ENCODE assay signal across 18 mouse cellular contexts in genomic region chr3:108088842-108089380, GRCm38 (mm10). TPM values are rescaled to one million over a fixed set of nuclear protein-coding genes. Genes with fewer than 3 reads are reported as not detected.
DNase-seq lines count a peak whose midpoint lies in the region; ATAC-seq and TF ChIP-seq lines count a peak whose summit lies in the region.
"Had no signal": no experiment of that assay in that cellular context is flagged by ENCODE, and none has a peak within 500 bp of the region (broad histone marks: within the 10 kb centered on the region; RNA-seq: fewer than 3 reads in every experiment).

No protein-coding gene starts in this region.

- 41% methylated on average over 5 of the region's 5 CpGs for WGBS in heart, embryonic 10.5 days
- WGBS in liver, embryonic 15.5 days (ENCODE audit: insufficient replicate concordance), result 57% methylated on average over 5 of the region's 5 CpGs
- WGBS in liver, embryonic 11.5 days, result 57% methylated on average over 5 of the region's 5 CpGs
- WGBS in embryonic facial prominence, embryonic 14.5 days, result 26% methylated on average over 5 of the region's 5 CpGs
- WGBS in stomach, postnatal 0 days, result 34% methylated on average over 5 of the region's 5 CpGs

- H3K9ac ChIP-seq in liver, embryonic 15.5 days, result no peak overlapping the region
- no peak overlapping the region for H3K9ac ChIP-seq in liver, embryonic 11.5 days (ENCODE audit: low read depth, low read length)
- H3K9ac ChIP-seq in embryonic facial prominence, embryonic 14.5 days (ENCODE audit: low read depth, low read length), result peak overlapping the region; percentile 19; the same call in 1 of the 2 replicates
- peak overlapping the region; percentile 4; the same call in 1 of the 2 replicates for H3K9ac ChIP-seq in stomach, postnatal 0 days (ENCODE audit: low read length)
- H3K9ac ChIP-seq: hindbrain, embryonic 14.5 days; limb, embryonic 12.5 days; midbrain, embryonic 12.5 days had no signal

- TF ChIP-seq EP300 in stomach, postnatal 0 days (optimal IDR thresholded peaks at IDR 0.05), result no peak

- no peak overlapping the region for H3K4me2 ChIP-seq in liver, embryonic 15.5 days
- no peak overlapping the region for H3K4me2 ChIP-seq in liver, embryonic 11.5 days
- H3K4me2 ChIP-seq in embryonic facial prominence, embryonic 14.5 days (ENCODE audit: low read depth, low read length), result no peak overlapping the region
- peak overlapping the region; percentile 11; the same call in 1 of the 2 replicates for H3K4me2 ChIP-seq in stomach, postnatal 0 days (replicated peaks; ENCODE audit: low read depth)
- H3K4me2 ChIP-seq: heart, embryonic 11.5 days; hindbrain, embryonic 14.5 days; limb, embryonic 12.5 days; midbrain, embryonic 12.5 days had no signal

- H3K36me3 ChIP-seq in heart, embryonic 10.5 days, result no peaks in the 10 kb centered on the region
- H3K36me3 ChIP-seq in liver, embryonic 15.5 days (replicated peaks), result peaks cover 2% of the 10 kb centered on the region; the same call in 1 of the 2 replicates
- 0 out of 2 replicates have a peak, but pooled peaks cover under 1% of the 10 kb centered on the region for H3K36me3 ChIP-seq in liver, embryonic 11.5 days (ENCODE audit: control insufficient read depth, insufficient read depth, low read length)
- H3K36me3 ChIP-seq in embryonic facial prominence, embryonic 14.5 days (ENCODE audit: control insufficient read depth, insufficient read depth, low read length), result no peaks in the 10 kb centered on the region
- H3K36me3 ChIP-seq in stomach, postnatal 0 days (ENCODE audit: control insufficient read depth, insufficient read depth, low read length), result no peaks in the 10 kb centered on the region
- H3K36me3 ChIP-seq: limb, embryonic 12.5 days; midbrain, embryonic 12.5 days had no signal

- no peak overlapping the region for H3K4me3 ChIP-seq in heart, embryonic 10.5 days
- H3K4me3 ChIP-seq in liver, embryonic 15.5 days (replicated peaks), result no peak overlapping the region
- H3K4me3 ChIP-seq in liver, embryonic 11.5 days (ENCODE audit: low read depth, low read length), result no peak overlapping the region
- H3K4me3 ChIP-seq in embryonic facial prominence, embryonic 14.5 days (ENCODE audit: low read depth, low read length), result no peak overlapping the region
- H3K4me3 ChIP-seq in stomach, postnatal 0 days (ENCODE audit: low read depth, low read length), result no peak overlapping the region
- H3K4me3 ChIP-seq: limb, embryonic 12.5 days; midbrain, embryonic 12.5 days had no signal

- peak overlapping the region; percentile 60; the same call in 1 of the 2 replicates for H3K27ac ChIP-seq in heart, embryonic 10.5 days
- H3K27ac ChIP-seq in liver, embryonic 15.5 days (replicated peaks), result 0 out of 2 replicates have a peak overlapping the region, but pooled peaks have one; percentile 25
- H3K27ac ChIP-seq in liver, embryonic 11.5 days (ENCODE audit: low read depth, low read length), result no peak overlapping the region
- H3K27ac ChIP-seq in embryonic facial prominence, embryonic 14.5 days (replicated peaks; ENCODE audit: low read depth, low read length), result peak overlapping the region; percentile 61
- H3K27ac ChIP-seq in stomach, postnatal 0 days (replicated peaks), result peak overlapping the region; percentile 70
- H3K27ac ChIP-seq: hindbrain, embryonic 14.5 days; limb, embryonic 12.5 days; midbrain, embryonic 12.5 days had no signal

- no peak for ATAC-seq in liver, embryonic 15.5 days (ENCODE audit: insufficient read depth)
- no peak for ATAC-seq in liver, embryonic 11.5 days (replicated peaks; ENCODE audit: low FRiP score)
- no peak for ATAC-seq in embryonic facial prominence, embryonic 14.5 days (ENCODE audit: low read depth)
- ATAC-seq in stomach, postnatal 0 days (ENCODE audit: low FRiP score, low TSS enrichment), result no peak
- ATAC-seq: forebrain, embryonic 14.5 days; Patski had no signal

- no peaks in the 10 kb centered on the region for H3K9me3 ChIP-seq in heart, embryonic 10.5 days
- H3K9me3 ChIP-seq in liver, embryonic 15.5 days (replicated peaks), result no peaks in the 10 kb centered on the region
- H3K9me3 ChIP-seq in liver, embryonic 11.5 days (ENCODE audit: control insufficient read depth, low read length), result no peaks in the 10 kb centered on the region
- no peaks in the 10 kb centered on the region for H3K9me3 ChIP-seq in embryonic facial prominence, embryonic 14.5 days (ENCODE audit: control insufficient read depth, low read length)
- H3K9me3 ChIP-seq in stomach, postnatal 0 days (ENCODE audit: control insufficient read depth, low read length), result no peaks in the 10 kb centered on the region
- H3K9me3 ChIP-seq: limb, embryonic 12.5 days; midbrain, embryonic 12.5 days had no signal

- no peak for TF ChIP-seq CTCF in stomach, postnatal 0 days (IDR thresholded peaks at IDR 0.05; ENCODE audit: low read depth)

- peaks cover 4% of the 10 kb centered on the region; the same call in 1 of the 2 replicates for H3K27me3 ChIP-seq in heart, embryonic 10.5 days (ENCODE audit: insufficient read depth, poor library complexity, severe bottlenecking)
- no peaks in the 10 kb centered on the region for H3K27me3 ChIP-seq in liver, embryonic 15.5 days
- H3K27me3 ChIP-seq in liver, embryonic 11.5 days (replicated peaks; ENCODE audit: control insufficient read depth, insufficient read depth, low read length), result no peaks in the 10 kb centered on the region
- no peaks in the 10 kb centered on the region for H3K27me3 ChIP-seq in embryonic facial prominence, embryonic 14.5 days (replicated peaks; ENCODE audit: control insufficient read depth, insufficient read depth, low read length)
- H3K27me3 ChIP-seq in stomach, postnatal 0 days (ENCODE audit: control insufficient read depth, insufficient read depth, low read length), result no peaks in the 10 kb centered on the region
- H3K27me3 ChIP-seq: limb, embryonic 12.5 days; midbrain, embryonic 12.5 days; Patski had no signal

- DNase-seq in heart, embryonic 10.5 days (ENCODE audit: low spot score), result no peak
- DNase-seq in heart, adult 9 months (ENCODE audit: low spot score in 2 of 2), result no peak
- no peak for DNase-seq in liver, embryonic 11.5 days (ENCODE audit: low spot score)
- peak; percentile 68 for DNase-seq in embryonic facial prominence, embryonic 14.5 days (ENCODE audit: low spot score)
- no peak for DNase-seq in stomach, postnatal 0 days (ENCODE audit: low spot score)
- DNase-seq in right cerebral cortex, postnatal 25 days, result no peak
- no peak for DNase-seq in cerebellum, adult 11 months
- DNase-seq: cerebellum, adult 9-10 months; kidney, postnatal 14 days; retina, postnatal 1 day; thymus, adult 2 months had no signal

- H3K4me1 ChIP-seq in heart, embryonic 10.5 days, result peaks cover 48% of the 10 kb centered on the region
- H3K4me1 ChIP-seq in liver, embryonic 15.5 days (replicated peaks), result peaks cover 71% of the 10 kb centered on the region
- H3K4me1 ChIP-seq in liver, embryonic 11.5 days (replicated peaks; ENCODE audit: control insufficient read depth, insufficient read depth, low read length), result peaks cover 36% of the 10 kb centered on the region
- peaks cover 35% of the 10 kb centered on the region for H3K4me1 ChIP-seq in embryonic facial prominence, embryonic 14.5 days (ENCODE audit: control insufficient read depth, insufficient read depth, low read length)
- peaks cover 4% of the 10 kb centered on the region; the same call in 1 of the 2 replicates for H3K4me1 ChIP-seq in stomach, postnatal 0 days (replicated peaks; ENCODE audit: control insufficient read depth, insufficient read depth)

RNA-seq across cellular contexts. Expression of gene Ampd2, which starts 2.5 kb away (rescaled TPM):
- polyA plus RNA-seq in heart, embryonic 10.5 days (2016; fragmentation: Nextera tagmentation; extraction: Ambion mirVana), result 57.5 and 62.8 TPM in 2 replicates
- polyA plus RNA-seq in liver, embryonic 15.5 days (2015; fragmentation: Nextera tagmentation; extraction: Ambion mirVana), result 63.7 and 76.6 TPM in 2 replicates
- 119 and 123 TPM in 2 replicates for polyA plus RNA-seq in liver, embryonic 11.5 days (2014; fragmentation: Nextera tagmentation; extraction: Ambion mirVana)
- polyA plus RNA-seq in embryonic facial prominence, embryonic 14.5 days (2014; fragmentation: Nextera tagmentation; extraction: Ambion mirVana), result 31.6 and 33.8 TPM in 2 replicates
- polyA plus RNA-seq in stomach, postnatal 0 days (2015; fragmentation: Nextera tagmentation; extraction: Ambion mirVana), result 20.2 and 20.7 TPM in 2 replicates

RNA-seq across cellular contexts. Expression of gene Gnat2, which starts 3.7 kb away (rescaled TPM):
- 1.1 and 1.9 TPM in 2 replicates for polyA plus RNA-seq in heart, embryonic 10.5 days (2016; fragmentation: Nextera tagmentation; extraction: Ambion mirVana)
- 2.7 and 3.8 TPM in 2 replicates for polyA plus RNA-seq in liver, embryonic 15.5 days (2015; fragmentation: Nextera tagmentation; extraction: Ambion mirVana)
- polyA plus RNA-seq in liver, embryonic 11.5 days (2014; fragmentation: Nextera tagmentation; extraction: Ambion mirVana), result 4.2 and 5.4 TPM in 2 replicates
- 0.35 and 0.53 TPM in 2 replicates for polyA plus RNA-seq in embryonic facial prominence, embryonic 14.5 days (2014; fragmentation: Nextera tagmentation; extraction: Ambion mirVana)
- polyA plus RNA-seq in stomach, postnatal 0 days (2015; fragmentation: Nextera tagmentation; extraction: Ambion mirVana), result 0.59 and 0.71 TPM in 2 replicates

RNA-seq across cellular contexts. Expression of gene Gstm4, which starts 44.2 kb away (rescaled TPM):
- 16.9 and 21.1 TPM in 2 replicates for polyA plus RNA-seq in heart, embryonic 10.5 days (2016; fragmentation: Nextera tagmentation; extraction: Ambion mirVana)
- 18.5 and 19.1 TPM in 2 replicates for polyA plus RNA-seq in liver, embryonic 15.5 days (2015; fragmentation: Nextera tagmentation; extraction: Ambion mirVana)
- 21.2 and 22.8 TPM in 2 replicates for polyA plus RNA-seq in liver, embryonic 11.5 days (2014; fragmentation: Nextera tagmentation; extraction: Ambion mirVana)
- polyA plus RNA-seq in embryonic facial prominence, embryonic 14.5 days (2014; fragmentation: Nextera tagmentation; extraction: Ambion mirVana), result 14.1 and 14.2 TPM in 2 replicates
- 19.4 and 19.6 TPM in 2 replicates for polyA plus RNA-seq in stomach, postnatal 0 days (2015; fragmentation: Nextera tagmentation; extraction: Ambion mirVana)

RNA-seq across cellular contexts. Expression of gene Gnai3, which starts 57.0 kb away (rescaled TPM):
- polyA plus RNA-seq in heart, embryonic 10.5 days (2016; fragmentation: Nextera tagmentation; extraction: Ambion mirVana), result 106 and 131 TPM in 2 replicates
- polyA plus RNA-seq in liver, embryonic 15.5 days (2015; fragmentation: Nextera tagmentation; extraction: Ambion mirVana), result 63.4 and 66.5 TPM in 2 replicates
- 146 and 170 TPM in 2 replicates for polyA plus RNA-seq in liver, embryonic 11.5 days (2014; fragmentation: Nextera tagmentation; extraction: Ambion mirVana)
- 157 and 172 TPM in 2 replicates for polyA plus RNA-seq in embryonic facial prominence, embryonic 14.5 days (2014; fragmentation: Nextera tagmentation; extraction: Ambion mirVana)
- polyA plus RNA-seq in stomach, postnatal 0 days (2015; fragmentation: Nextera tagmentation; extraction: Ambion mirVana), result 107 and 112 TPM in 2 replicates

Comparison
In these comparisons a context has a peak if more than half of its experiments do, and no peak if none do; other contexts are left out.
1. H3K9ac ChIP-seq: peak in embryonic facial prominence, embryonic 14.5 days (single experiment) and stomach, postnatal 0 days (single experiment); none in liver, embryonic 15.5 days (single experiment) and liver, embryonic 11.5 days (single experiment).